In the genomic region with DNA sequence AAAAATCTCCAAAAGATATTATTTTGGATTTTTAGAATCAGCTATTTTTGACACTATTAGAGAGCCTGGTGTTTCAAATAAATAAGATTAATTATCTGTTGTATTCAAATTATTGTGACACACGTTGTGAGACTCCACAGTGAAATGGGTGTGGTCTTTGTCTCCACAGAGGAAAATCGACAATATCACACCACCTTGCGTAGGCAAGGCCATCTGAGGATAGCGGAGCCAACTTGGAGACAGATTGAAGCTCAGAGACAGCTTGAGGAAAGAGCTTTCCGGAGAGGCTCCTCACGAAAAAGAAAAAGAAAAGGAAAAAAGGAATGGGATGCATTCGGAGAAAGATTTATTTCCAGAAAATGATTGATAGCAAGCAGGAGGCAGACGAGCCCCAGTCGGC, we compare ENCODE assay signal across 25 mouse cellular contexts. TPM values are rescaled to one million over a fixed set of nuclear protein-coding genes. Genes with fewer than 3 reads are reported as not detected.
A peak's percentile ranks its signal among the peaks of the same experiment; 100 is the strongest.
DNase-seq lines count a peak whose midpoint lies in the region; ATAC-seq and TF ChIP-seq lines count a peak whose summit lies in the region.
"Had no signal": no experiment of that assay in that cellular context is flagged by ENCODE, and none has a peak within 500 bp of the region (broad histone marks: within the 10 kb centered on the region; RNA-seq: fewer than 3 reads in every experiment).

No protein-coding gene starts in this region.

- no peak for TF ChIP-seq CTCF in layer of hippocampus, adult 2 months (conservative IDR thresholded peaks at IDR 0.05)
- TF ChIP-seq CTCF in intestine, postnatal 0 days (IDR thresholded peaks at IDR 0.05; ENCODE audit: low read depth): no peak

- 0 out of 2 replicates have a peak overlapping the region, but pooled peaks have one; percentile 33 for H3K27ac ChIP-seq in layer of hippocampus, adult 2 months
- no peak overlapping the region for H3K27ac ChIP-seq in intestine, embryonic 15.5 days
- peak overlapping the region; percentile 35; the same call in 1 of the 2 replicates for H3K27ac ChIP-seq in intestine, postnatal 0 days (ENCODE audit: low read depth, low read length)
- H3K27ac ChIP-seq in limb, embryonic 10.5 days: no peak overlapping the region
- H3K27ac ChIP-seq in hindbrain, embryonic 10.5 days: no peak overlapping the region
- H3K27ac ChIP-seq: embryonic facial prominence, embryonic 13.5 days; embryonic facial prominence, embryonic 15.5 days; forebrain, embryonic 10.5 days; forebrain, embryonic 12.5 days; forebrain, embryonic 15.5 days had no signal

- 56% methylated on average over 9 of the region's 9 CpGs for WGBS in intestine, embryonic 15.5 days
- WGBS in intestine, postnatal 0 days: 53% methylated on average over 9 of the region's 9 CpGs
- WGBS in limb, embryonic 10.5 days: 66% methylated on average over 9 of the region's 9 CpGs
- 82% methylated on average over 9 of the region's 9 CpGs for WGBS in hindbrain, embryonic 10.5 days

- no peak overlapping the region for H3K4me2 ChIP-seq in intestine, embryonic 15.5 days (replicated peaks)
- H3K4me2 ChIP-seq in intestine, postnatal 0 days (replicated peaks; ENCODE audit: low read depth): no peak overlapping the region
- H3K4me2 ChIP-seq: embryonic facial prominence, embryonic 13.5 days; embryonic facial prominence, embryonic 15.5 days; forebrain, embryonic 12.5 days; forebrain, embryonic 15.5 days had no signal

- H3K9me3 ChIP-seq in intestine, embryonic 15.5 days: no peaks in the 10 kb centered on the region
- H3K9me3 ChIP-seq in intestine, postnatal 0 days (ENCODE audit: control insufficient read depth): no peaks in the 10 kb centered on the region
- H3K9me3 ChIP-seq in limb, embryonic 10.5 days (replicated peaks): no peaks in the 10 kb centered on the region
- H3K9me3 ChIP-seq in hindbrain, embryonic 10.5 days: no peaks in the 10 kb centered on the region
- H3K9me3 ChIP-seq: embryonic facial prominence, embryonic 13.5 days; embryonic facial prominence, embryonic 15.5 days; forebrain, embryonic 10.5 days; forebrain, embryonic 12.5 days; forebrain, embryonic 15.5 days had no signal

- H3K27me3 ChIP-seq in intestine, embryonic 15.5 days (replicated peaks): no peaks in the 10 kb centered on the region
- no peaks in the 10 kb centered on the region for H3K27me3 ChIP-seq in intestine, postnatal 0 days (replicated peaks; ENCODE audit: control insufficient read depth, insufficient read depth, low read length)
- H3K27me3 ChIP-seq in limb, embryonic 10.5 days (ENCODE audit: low read depth, poor library complexity, severe bottlenecking): no peaks in the 10 kb centered on the region
- no peaks in the 10 kb centered on the region for H3K27me3 ChIP-seq in hindbrain, embryonic 10.5 days (ENCODE audit: insufficient read depth, poor library complexity, severe bottlenecking)
- H3K27me3 ChIP-seq: embryonic facial prominence, embryonic 13.5 days; embryonic facial prominence, embryonic 15.5 days; forebrain, embryonic 12.5 days; forebrain, embryonic 15.5 days had no signal

- H3K4me1 ChIP-seq in intestine, embryonic 15.5 days (replicated peaks): no peaks in the 10 kb centered on the region
- no peaks in the 10 kb centered on the region; the same call in 1 of the 2 replicates for H3K4me1 ChIP-seq in intestine, postnatal 0 days (replicated peaks; ENCODE audit: control insufficient read depth, insufficient read depth, low read length)
- no peaks in the 10 kb centered on the region for H3K4me1 ChIP-seq in limb, embryonic 10.5 days
- no peaks in the 10 kb centered on the region for H3K4me1 ChIP-seq in hindbrain, embryonic 10.5 days (replicated peaks)
- H3K4me1 ChIP-seq: forebrain, embryonic 10.5 days; forebrain, embryonic 12.5 days; forebrain, embryonic 15.5 days had no signal

- H3K4me3 ChIP-seq in layer of hippocampus, adult 2 months: no peak overlapping the region
- no peak overlapping the region for H3K4me3 ChIP-seq in intestine, embryonic 15.5 days (replicated peaks)
- H3K4me3 ChIP-seq in intestine, postnatal 0 days (ENCODE audit: low read depth, low read length): no peak overlapping the region
- H3K4me3 ChIP-seq in limb, embryonic 10.5 days: no peak overlapping the region
- no peak overlapping the region for H3K4me3 ChIP-seq in hindbrain, embryonic 10.5 days
- H3K4me3 ChIP-seq: embryonic facial prominence, embryonic 13.5 days; embryonic facial prominence, embryonic 15.5 days; erythroblast, embryonic 14.5 days; forebrain, embryonic 10.5 days; forebrain, embryonic 12.5 days; forebrain, embryonic 15.5 days had no signal

- no peaks in the 10 kb centered on the region for H3K36me3 ChIP-seq in intestine, embryonic 15.5 days
- H3K36me3 ChIP-seq in intestine, postnatal 0 days (ENCODE audit: control insufficient read depth, insufficient read depth): no peaks in the 10 kb centered on the region
- H3K36me3 ChIP-seq in limb, embryonic 10.5 days: no peaks in the 10 kb centered on the region
- no peaks in the 10 kb centered on the region for H3K36me3 ChIP-seq in hindbrain, embryonic 10.5 days
- H3K36me3 ChIP-seq: embryonic facial prominence, embryonic 13.5 days; embryonic facial prominence, embryonic 15.5 days; forebrain, embryonic 10.5 days; forebrain, embryonic 12.5 days; forebrain, embryonic 15.5 days had no signal

- no peak overlapping the region for H3K9ac ChIP-seq in intestine, embryonic 15.5 days
- H3K9ac ChIP-seq in intestine, postnatal 0 days (ENCODE audit: low read depth, low read length): no peak overlapping the region
- H3K9ac ChIP-seq: embryonic facial prominence, embryonic 13.5 days; embryonic facial prominence, embryonic 15.5 days; forebrain, embryonic 12.5 days; forebrain, embryonic 15.5 days had no signal

- DNase-seq in layer of hippocampus, adult 2 months (ENCODE audit: low spot score in 2 of 2): no peak
- DNase-seq in layer of hippocampus, postnatal 36 days: no peak
- DNase-seq in limb, embryonic 10.5 days (ENCODE audit: low spot score): no peak
- no peak for DNase-seq in hindbrain, embryonic 10.5 days (ENCODE audit: low spot score)
- DNase-seq in T-cell, adult 2 months (ENCODE audit: low spot score): no peak
- DNase-seq: adrenal gland, adult 8-10 months; adrenal gland, postnatal 14 days; cerebellum, adult 11 months; cerebellum, adult 18-20 months; cerebellum, adult 8-10 months; cerebellum, adult 9-11 months; cerebellum, postnatal 14 days; cerebellum, postnatal 36 days; embryo, embryonic 11 days had no signal

- peak; percentile 57; the same call in 1 of the 2 replicates for ATAC-seq in intestine, embryonic 15.5 days
- no peak for ATAC-seq in intestine, postnatal 0 days
- ATAC-seq: activated CD4-positive, CD25-positive, alpha-beta regulatory T cell, adult 4 months; forebrain, embryonic 15.5 days had no signal

RNA-seq across cellular contexts. Expression of a gene that starts 8.7 kb away (rescaled TPM):
- total RNA-seq in layer of hippocampus, adult 2 months (2021): 1 to 10 TPM; 5.3 to 5.9 TPM
- 1 to 10 TPM; 4.6 to 7.0 TPM for total RNA-seq in layer of hippocampus, postnatal 36 days (2021)
- polyA plus RNA-seq in intestine, embryonic 15.5 days (2015; fragmentation: Nextera tagmentation; extraction: Ambion mirVana): 14.3 and 16.4 TPM in 2 replicates
- 4.8 TPM in 2 replicates for polyA plus RNA-seq in intestine, postnatal 0 days (2015; fragmentation: Nextera tagmentation; extraction: Ambion mirVana)
- polyA plus RNA-seq in limb, embryonic 10.5 days (2016; fragmentation: Nextera tagmentation; extraction: Ambion mirVana): 1.8 and 2.3 TPM in 2 replicates
- 0.54 and 1.5 TPM in 2 replicates for polyA plus RNA-seq in hindbrain, embryonic 10.5 days (2016; fragmentation: Nextera tagmentation; extraction: Ambion mirVana)
- total RNA-seq: common myeloid progenitor, adult 5-6 weeks; MEL had no signal
- polyA plus RNA-seq: activated CD4-positive, CD25-positive, alpha-beta regulatory T cell, adult 4 months; erythroblast, embryonic 14.5 days had no signal

RNA-seq across cellular contexts. Expression of a gene that starts 39.0 kb away (rescaled TPM):
- total RNA-seq in layer of hippocampus, adult 2 months (2021): 10 to 100 TPM; 63.2 to 63.9 TPM
- 10 to 100 TPM; 62.2 to 67.6 TPM for total RNA-seq in layer of hippocampus, postnatal 36 days (2021)
- 21.2 and 22.9 TPM in 2 replicates for polyA plus RNA-seq in intestine, embryonic 15.5 days (2015; fragmentation: Nextera tagmentation; extraction: Ambion mirVana)
- polyA plus RNA-seq in intestine, postnatal 0 days (2015; fragmentation: Nextera tagmentation; extraction: Ambion mirVana): 51.6 and 55.2 TPM in 2 replicates
- 6.2 and 9.4 TPM in 2 replicates for polyA plus RNA-seq in limb, embryonic 10.5 days (2016; fragmentation: Nextera tagmentation; extraction: Ambion mirVana)
- 9.8 and 12.4 TPM in 2 replicates for polyA plus RNA-seq in hindbrain, embryonic 10.5 days (2016; fragmentation: Nextera tagmentation; extraction: Ambion mirVana)
- polyA plus RNA-seq: activated CD4-positive, CD25-positive, alpha-beta regulatory T cell, adult 4 months had no signal

Comparison
In these comparisons a context has a peak if more than half of its experiments do, and no peak if none do; other contexts are left out.
1. H3K27ac ChIP-seq: peak in layer of hippocampus, adult 2 months (single experiment) and intestine, postnatal 0 days (single experiment); none in intestine, embryonic 15.5 days (single experiment), limb, embryonic 10.5 days (single experiment) and hindbrain, embryonic 10.5 days (single experiment).